Mouse (Mus musculus) stomach, postnatal 0 days (tissue): Measurements from ENCODE around the gene Mettl7a2.

Experiments
- CTCF ChIP-seq: IDR thresholded peaks from 2 replicates; pipeline ENCODE4 v1.5.1; 2016; ENCODE audit warnings: antibody characterized with exemption, low read depth, mild to moderate bottlenecking, moderate library complexity
- EP300 ChIP-seq: optimal IDR thresholded peaks from 2 replicates; pipeline ENCODE3; 2016; ENCODE audit warnings: antibody characterized with exemption

DNA sequence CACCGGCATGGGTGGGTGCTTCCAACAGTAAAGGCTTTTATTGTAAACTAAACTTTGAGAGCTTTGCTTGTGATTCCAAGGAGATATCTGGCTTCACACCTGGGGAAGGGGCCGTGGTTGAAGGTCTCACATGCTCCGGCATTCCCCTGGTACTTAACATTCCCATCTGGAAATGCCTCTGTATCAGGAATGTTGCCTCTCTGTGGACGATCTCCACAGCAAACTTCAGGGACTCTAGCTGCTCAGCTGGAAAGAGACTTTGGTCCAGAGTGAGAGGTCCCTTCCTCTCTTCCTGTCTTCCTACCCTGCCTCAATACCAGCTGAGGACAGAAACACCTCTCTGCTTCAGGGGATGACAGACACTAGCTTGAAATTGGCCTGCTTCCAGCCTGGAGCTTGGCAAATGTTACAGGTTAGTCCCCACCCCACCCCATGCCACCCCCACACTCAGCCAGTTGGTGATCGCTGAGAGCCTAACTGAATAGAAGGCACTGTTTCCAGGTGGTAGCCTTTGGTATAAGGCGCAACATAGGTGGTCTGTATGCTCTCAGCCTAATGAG, 1.4 kb upstream of the Mettl7a2 start:
- TF ChIP-seq EP300 (no peak), CTCF (no peak)
